Mouse (Mus musculus) ES-E14 (cell line): ENCODE measurements around the gene Zfp992. TPM values are rescaled to one million over a fixed set of nuclear protein-coding genes. Genes with fewer than 3 reads are reported as not detected.
"Not testable (repeated sequence)": the region's sequence is repeated elsewhere in the genome, so short reads cannot be mapped to it uniquely, and the experiment has no call there.

Experiments used
- DNase-seq: peaks from one replicate; pipeline ENCODE4 v3.0.0-alpha.2; 2013; ENCODE audit warnings: low read depth, low spot score
- H3K27ac ChIP-seq: 2 replicates; pipeline ENCODE4 v1.5.1; 2012; ENCODE audit warnings: low read depth, mild to moderate bottlenecking, low read length, moderate library complexity, mixed read lengths; ENCODE audit not compliant: poor library complexity, insufficient read depth, severe bottlenecking
- H3K36me3 ChIP-seq: 2 replicates; pipeline ENCODE4 v1.6.1; 2012; ENCODE audit warnings: mild to moderate bottlenecking, low read length, moderate library complexity, mixed read lengths; ENCODE audit not compliant: control insufficient read depth, poor library complexity, insufficient read depth, severe bottlenecking
- H3K4me1 ChIP-seq, 2 experiments: fragments of 150-350 bp in 1 of 2; sonication (generic) in 1 of 2; 2 replicates each; pipeline ENCODE4 v1.6.1; 2012; ENCODE audit warnings: low read length in 2 of 2, mild to moderate bottlenecking in 1 of 2, mixed read lengths in 1 of 2; ENCODE audit not compliant: control insufficient read depth in 2 of 2, insufficient read depth in 2 of 2, poor library complexity in 1 of 2
- H3K4me3 ChIP-seq, 2 experiments: fragments of 150-350 bp in 1 of 2; sonication (generic) in 1 of 2; 2 replicates each; pipeline ENCODE4 v1.5.1; 2012; ENCODE audit warnings: low read length in 2 of 2, low read depth in 1 of 2, mild to moderate bottlenecking in 1 of 2, mixed read lengths in 1 of 2; ENCODE audit not compliant: insufficient read depth in 1 of 2, poor library complexity in 1 of 2, severe bottlenecking in 1 of 2
- H3K9ac ChIP-seq: 2 replicates; pipeline ENCODE4 v1.6.1; 2012; ENCODE audit warnings: low read depth, mild to moderate bottlenecking, low read length, mixed read lengths; ENCODE audit not compliant: poor library complexity, insufficient read depth, severe bottlenecking
- H3K9me3 ChIP-seq: fragments of 150-350 bp; sonication (generic); 2 replicates; pipeline ENCODE4 v1.6.1; 2012; ENCODE audit warnings: low read depth, mild to moderate bottlenecking, low read length; ENCODE audit not compliant: control insufficient read depth, insufficient read depth
- in situ Hi-C, 2 experiments: fragments of 600-800 bp; cut with MboI; formaldehyde crosslinking; loops; one replicate each; pipeline ENCODE4 v1.15.1; 2025; ENCODE audit warnings: low sequenced_read_pairs in 2 of 2, inconsistent platforms in 1 of 2; ENCODE audit not compliant: unreplicated experiment in 2 of 2
- total RNA-seq: library from RNA; depleted of rRNA; stranded (reverse); fragments of 300-350 nt; gene quantifications from 2 replicates; pipeline ENCODE4 v1.2.3, GENCODE M21; 2012

The Zfp992 gene
- total RNA-seq, 1 experiment: 51.3 TPM

DNA sequence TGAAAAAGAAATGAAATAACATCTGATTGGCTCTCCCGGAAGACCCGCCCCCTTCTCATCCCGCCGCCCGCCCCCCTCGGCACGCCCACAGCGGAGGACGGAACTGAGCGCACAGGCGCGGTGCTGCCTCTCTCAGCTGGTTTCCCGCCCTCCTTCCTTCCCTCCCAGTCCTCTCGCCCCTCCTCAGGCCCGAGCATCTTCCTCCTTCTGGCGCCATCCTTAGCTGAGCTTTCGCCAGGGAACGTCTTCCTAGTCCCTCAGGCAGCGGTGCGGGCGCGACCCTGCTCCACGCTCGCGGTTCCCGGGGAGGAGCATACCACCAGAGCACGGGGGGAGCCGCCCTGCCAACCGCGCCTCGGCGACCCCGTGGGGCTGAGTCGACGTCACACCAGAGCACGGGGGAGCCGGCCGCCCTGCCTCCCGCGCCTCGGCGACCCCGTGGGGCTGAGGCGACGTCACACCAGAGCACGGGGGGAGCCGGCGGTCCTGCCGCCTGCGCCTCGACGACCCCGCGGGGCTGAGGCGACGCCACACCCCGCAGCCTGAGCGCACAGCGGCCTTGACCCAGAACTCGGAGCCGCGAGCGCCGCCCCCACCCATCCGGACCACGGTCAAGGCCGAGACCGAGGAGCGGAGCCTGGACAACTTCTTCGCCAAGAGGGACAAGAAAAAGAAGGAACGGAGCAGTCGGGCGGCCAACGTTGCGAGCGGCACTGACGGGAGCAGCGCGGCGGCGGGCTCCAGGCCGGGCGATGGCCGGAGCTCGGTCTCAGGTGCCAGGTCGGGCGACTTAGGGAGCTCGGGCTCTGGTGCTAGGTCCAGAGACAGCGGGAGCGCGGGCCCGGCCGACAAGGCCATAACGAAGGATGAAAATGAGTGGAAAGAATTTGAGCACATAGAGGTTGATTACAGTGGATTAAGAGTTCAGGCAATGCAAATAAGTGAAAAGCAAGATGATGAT, 26.2 kb downstream of the Zfp992 start:
- not testable (repeated sequence) for H3K9me3 ChIP-seq

DNA sequence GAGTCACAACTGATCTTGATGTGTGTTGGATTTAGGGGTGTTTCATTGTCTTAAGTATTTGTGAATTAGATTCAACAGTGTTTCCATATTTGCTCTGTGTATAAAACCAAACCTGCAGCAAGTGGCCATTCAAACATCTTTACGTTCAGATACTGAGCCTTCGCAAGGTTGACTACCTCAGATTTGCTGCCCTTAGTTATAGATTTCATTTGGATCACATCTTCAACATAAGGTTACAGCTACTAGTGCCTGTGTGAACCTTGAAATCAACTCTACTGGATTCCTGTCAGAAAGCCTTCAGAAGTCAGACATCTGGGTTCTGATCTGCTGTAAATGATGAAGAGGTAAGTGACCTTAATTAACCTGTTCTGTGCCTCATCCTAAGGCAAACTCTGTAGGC, 27.4 kb downstream of the Zfp992 start:
- H3K36me3 ChIP-seq, H3K4me1 ChIP-seq, DNase-seq, H3K4me3 ChIP-seq, H3K9me3 ChIP-seq, H3K9ac ChIP-seq, in situ Hi-C loops, H3K27ac ChIP-seq: not testable (repeated sequence)

More for the DNA sequence above, 26.2 kb downstream of the Zfp992 start:
- H3K36me3 ChIP-seq, H3K4me1 ChIP-seq, in situ Hi-C loops, DNase-seq: not testable (repeated sequence)
- Histone ChIP-seq H3K27ac (peak overlapping the region; percentile 4; the same call in 1 of the 2 replicates), H3K9ac (peak overlapping the region; percentile 78), H3K4me3 (peak overlapping the region; percentile 63 to 73)

DNA sequence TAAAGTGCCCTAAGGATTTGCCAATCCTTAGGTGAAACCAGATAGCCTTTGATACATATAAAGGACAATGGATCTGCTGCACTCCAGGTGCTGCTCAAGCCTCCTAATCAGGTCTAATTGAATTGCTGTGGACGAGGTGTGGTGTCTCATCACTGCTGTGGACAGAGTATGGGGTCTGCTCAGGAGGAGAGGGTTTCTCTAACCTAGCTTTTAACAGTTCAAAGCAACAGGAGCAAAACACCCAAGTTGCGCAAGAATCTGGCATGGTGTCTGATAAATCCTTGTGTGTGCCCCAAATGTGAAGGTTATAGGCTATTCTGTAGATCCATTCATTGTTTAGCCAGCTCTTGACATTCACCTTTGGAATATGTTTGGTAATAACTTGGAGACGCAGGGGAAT, 28.1 kb downstream of the Zfp992 start:
- H3K27ac ChIP-seq, H3K9ac ChIP-seq, DNase-seq, H3K4me1 ChIP-seq, H3K36me3 ChIP-seq, H3K9me3 ChIP-seq, in situ Hi-C loops, H3K4me3 ChIP-seq: not testable (repeated sequence)

DNA sequence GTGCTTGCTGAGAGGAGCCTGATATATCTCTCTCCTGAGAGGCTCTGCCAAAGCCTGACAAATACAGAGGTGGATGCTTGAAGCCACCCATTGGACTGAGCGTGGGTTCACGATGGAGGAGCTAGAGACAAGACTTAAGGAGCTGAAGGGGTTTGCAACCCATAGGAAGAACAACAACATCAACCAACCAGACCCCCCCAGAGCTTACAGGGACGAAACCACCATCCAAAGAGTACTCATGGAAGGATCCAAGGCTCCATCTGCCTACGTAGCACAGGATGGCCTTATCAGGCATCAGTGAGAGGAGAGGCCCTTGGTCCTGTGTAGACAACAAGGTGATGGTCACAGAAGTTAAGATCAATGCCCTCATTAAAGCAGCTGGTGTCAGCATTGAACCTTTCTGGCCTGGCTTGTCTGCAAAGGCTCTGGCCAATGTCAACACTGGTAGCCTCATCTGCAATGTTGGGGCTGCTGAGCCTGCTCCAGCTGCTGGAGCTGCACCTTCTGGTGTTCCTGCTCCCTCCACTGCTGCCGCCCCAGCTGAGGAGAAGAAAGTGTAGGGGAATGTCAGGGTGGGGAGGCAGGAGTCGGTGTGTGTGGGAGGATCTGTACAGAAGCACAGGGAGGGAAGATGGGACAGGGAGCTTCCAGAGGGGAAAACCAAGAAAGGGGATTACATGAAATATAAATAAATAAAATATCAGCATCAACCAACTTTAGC, 31.7 kb downstream of the Zfp992 start:
- not testable (repeated sequence) for H3K9me3 ChIP-seq, H3K9ac ChIP-seq, H3K4me3 ChIP-seq, DNase-seq, H3K36me3 ChIP-seq, H3K4me1 ChIP-seq
- in situ Hi-C loops: loop anchor here in 1 of 2 experiments (5.0 kb wide), 2 partner anchors 42 to 998 kb away; no protein-coding TSS in a partner anchor
- H3K27ac ChIP-seq: peak overlapping the region; percentile 4; the same call in 1 of the 2 replicates

DNA sequence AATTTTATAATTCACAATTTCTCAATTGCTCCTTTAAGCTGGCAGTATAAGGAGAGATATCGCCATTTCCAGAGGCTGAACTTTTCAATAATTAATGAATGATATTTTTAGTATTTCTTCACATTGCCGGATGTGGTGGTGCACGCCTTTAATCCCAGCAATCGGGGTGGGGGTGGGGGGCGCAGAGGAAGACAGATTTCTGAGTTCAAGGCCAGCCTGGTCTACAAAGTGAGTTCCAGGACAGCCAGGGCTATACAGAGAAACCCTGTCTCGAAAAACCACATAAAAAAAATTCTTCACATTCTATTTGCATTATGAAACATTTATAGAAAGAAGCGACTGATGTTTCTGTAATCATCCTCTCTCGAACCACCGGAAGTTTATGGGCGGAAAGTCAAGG, 33.7 kb downstream of the Zfp992 start:
- not testable (repeated sequence) for H3K4me3 ChIP-seq, H3K9ac ChIP-seq, DNase-seq, H3K9me3 ChIP-seq, H3K4me1 ChIP-seq, H3K36me3 ChIP-seq, H3K27ac ChIP-seq
- in situ Hi-C loops: loop anchor here in 1 of 2 experiments (5.0 kb wide), 2 partner anchors 40 to 1000 kb away; no protein-coding TSS in a partner anchor
